Mouse (Mus musculus): ENCODE results near the gene Cnnm2.
"Not testable (repeated sequence)": the region's sequence is repeated elsewhere in the genome, so short reads cannot be mapped to it uniquely, and the experiment has no call there.

DNA sequence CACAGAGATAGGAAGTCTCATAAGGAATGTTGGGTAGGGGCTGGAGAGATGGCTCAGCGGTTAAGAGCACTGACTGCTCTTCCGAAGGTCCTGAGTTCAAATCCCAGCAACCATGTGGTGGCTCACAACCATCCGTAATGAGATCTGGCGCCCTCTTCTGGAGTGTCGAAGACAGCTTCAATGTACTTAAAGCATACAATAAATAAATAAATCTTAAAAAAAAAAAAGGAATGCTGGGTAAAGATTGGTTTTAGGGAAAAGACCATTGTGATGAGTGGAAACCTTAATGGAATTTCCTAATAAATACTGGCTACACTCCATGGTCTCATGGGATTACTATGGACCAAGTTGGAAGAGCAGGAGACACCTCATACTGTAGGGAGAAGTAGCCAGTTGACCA is 28.7 kb upstream of the Cnnm2 start:
- not testable (repeated sequence) for TF ChIP-seq USF2 (IDR thresholded peaks at IDR 0.05; ENCODE audit: borderline replicate concordance in 1 of 2, insufficient read depth in 1 of 2, low read depth in 1 of 2, low read length in 2 of 2); TCF12 (IDR thresholded peaks at IDR 0.05; ENCODE audit: low read depth, low read length); EP300 (IDR thresholded peaks at IDR 0.05; ENCODE audit: low read depth in 1 of 2, low read length in 2 of 2)
- peak; percentile 1 to 32 (median 29); a peak in 4 of 6 replicates for TF ChIP-seq CTCF (IDR thresholded peaks at IDR 0.05 in 2 of 3, conservative IDR thresholded peaks at IDR 0.05 in 1 of 3; ENCODE audit: control insufficient read depth in 1 of 3, insufficient read depth in 1 of 3, low read depth in 2 of 3, low read length in 3 of 3, poor library complexity in 1 of 3, severe bottlenecking in 1 of 3)
- TF ChIP-seq ZNF384 (IDR thresholded peaks at IDR 0.05; ENCODE audit: low read depth, low read length), result 0 out of 2 replicates have a peak, but pooled peaks have one; percentile 40
